Mouse (Mus musculus) large intestine, adult 2 months (tissue): ENCODE data around the gene Zfp189. TPM values are rescaled to one million over a fixed set of nuclear protein-coding genes. Genes with fewer than 3 reads are reported as not detected.
"Not testable (repeated sequence)": the region's sequence is repeated elsewhere in the genome, so short reads cannot be mapped to it uniquely, and the experiment has no call there.

ENCODE experiments used
- DNase-seq: peaks from one replicate; pipeline ENCODE4 v3.0.0-alpha.2; 2012; ENCODE audit warnings: low read depth, low spot score
- WGBS: fragments of 180-500 bp; shearing (Covaris S2); methylation state at CpG from one replicate; pipeline ENCODE4 v1.1.7; 2018; 5-methylcytosine and 5-hydroxymethylcytosine counted together
- polyA plus RNA-seq: library from polyadenylated mRNA; depleted of rRNA; stranded (reverse); fragments of >200 nt; gene quantifications from 2 replicates; pipeline ENCODE4 v1.2.3, GENCODE M21; 2012; rRNA removed

The Zfp189 gene
- 0.20 and 0.32 TPM in 2 replicates for polyA plus RNA-seq

DNA sequence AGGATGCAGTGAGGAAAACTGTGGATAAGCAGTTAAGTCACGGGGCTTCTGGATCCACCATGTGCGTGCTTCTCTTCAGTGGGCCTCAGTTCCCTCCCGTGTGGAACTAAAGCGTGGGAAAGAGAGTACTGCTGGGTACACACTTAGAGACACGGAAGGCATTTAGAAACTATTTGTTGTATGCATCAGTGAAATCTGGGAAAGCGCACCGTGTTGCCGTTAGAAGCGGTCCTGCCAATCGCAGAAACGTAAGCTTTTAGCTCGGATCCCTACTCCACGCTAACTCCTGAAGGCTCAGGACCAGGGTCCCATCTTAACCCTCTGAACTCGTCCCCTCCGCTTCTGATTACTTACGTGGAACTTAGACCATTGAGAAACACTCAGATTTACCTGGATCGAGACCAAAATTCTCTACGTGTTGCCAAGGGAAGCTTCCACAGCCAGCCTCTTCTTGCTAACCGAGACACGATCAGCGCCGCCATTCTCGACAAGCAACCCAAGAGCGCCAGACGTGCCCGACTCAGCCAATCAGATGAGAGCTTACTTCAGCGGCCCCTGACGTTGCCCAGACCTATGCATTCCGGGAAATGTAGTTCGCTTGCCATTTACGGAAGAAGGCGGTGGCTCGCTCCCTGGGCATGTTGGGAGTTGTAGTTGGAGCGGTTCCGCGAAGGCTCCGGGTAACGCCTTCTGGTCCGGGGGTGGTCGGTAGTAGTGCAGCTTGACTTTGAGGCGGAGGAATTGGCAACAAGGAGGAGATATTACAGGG is at the start of gene Zfp189, which contains the start of gene Mrpl50:
Gene Zfp189, plus strand, starts transcription at position 605 of the 769 bp plus-strand sequence.
Gene Mrpl50, minus strand, starts transcription at position 522 of the 769 bp plus-strand sequence.
- DNase-seq, result peak; percentile 92
- under 1% methylated on average over 41 of the region's 41 CpGs for WGBS

- WGBS, result 34% methylated on average over 3 of the region's 3 CpGs
- no peak for DNase-seq
Observed at GRCm38 (mm10) chr4:49473435-49474100, 47.4 kb upstream of the Zfp189 start, which contains the start of gene Acnat1. Acnat1 (minus strand) TSS chr4:49473912.

- no peak for DNase-seq
Observed at GRCm38 (mm10) chr4:49474583-49474982, 46.4 kb upstream of the Zfp189 start.

GRCm38 (mm10) chr4:49478118-49478877 is 42.7 kb upstream of the Zfp189 start:
- DNase-seq, result no peak
- WGBS, result 21% methylated on average over 19 of the region's 19 CpGs

GRCm38 (mm10) chr4:49479035-49479434 is 41.9 kb upstream of the Zfp189 start:
- WGBS, result 20% methylated on average over 2 of the region's 2 CpGs
- DNase-seq, result not testable (repeated sequence)

DNA sequence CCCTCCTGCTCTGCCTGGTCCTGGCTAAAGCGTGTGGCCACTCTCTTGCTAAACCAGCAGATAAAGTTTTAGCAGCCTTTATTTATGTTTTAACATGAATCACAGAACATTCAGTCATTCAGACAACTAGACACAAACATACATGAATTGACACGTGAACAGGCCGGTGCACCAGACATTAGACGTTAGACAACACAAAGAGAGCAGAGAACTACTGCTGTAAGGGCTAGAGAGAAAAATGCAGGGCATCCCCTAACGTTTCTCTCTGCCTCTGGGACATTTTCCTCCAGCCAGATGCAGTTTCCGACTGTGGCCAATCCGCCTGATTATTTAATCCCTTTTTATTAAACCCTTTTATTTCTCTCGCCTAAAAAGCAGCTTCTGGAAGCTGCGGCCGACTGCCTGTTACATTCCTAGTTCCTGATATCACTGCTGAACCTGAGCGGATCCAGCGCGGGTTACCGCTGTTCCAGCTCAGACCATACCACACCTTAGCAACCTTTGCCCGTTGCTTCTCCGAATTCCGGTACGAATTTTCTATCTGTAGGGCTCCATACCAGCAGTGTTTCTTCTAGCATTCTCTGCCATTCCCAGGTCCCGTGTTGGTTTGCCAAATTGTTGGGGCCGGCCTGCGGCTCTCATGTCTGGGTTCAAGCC is 40.7 kb upstream of the Zfp189 start:
- WGBS, result 16% methylated on average over 21 of the region's 21 CpGs
- DNase-seq, result no peak

DNA sequence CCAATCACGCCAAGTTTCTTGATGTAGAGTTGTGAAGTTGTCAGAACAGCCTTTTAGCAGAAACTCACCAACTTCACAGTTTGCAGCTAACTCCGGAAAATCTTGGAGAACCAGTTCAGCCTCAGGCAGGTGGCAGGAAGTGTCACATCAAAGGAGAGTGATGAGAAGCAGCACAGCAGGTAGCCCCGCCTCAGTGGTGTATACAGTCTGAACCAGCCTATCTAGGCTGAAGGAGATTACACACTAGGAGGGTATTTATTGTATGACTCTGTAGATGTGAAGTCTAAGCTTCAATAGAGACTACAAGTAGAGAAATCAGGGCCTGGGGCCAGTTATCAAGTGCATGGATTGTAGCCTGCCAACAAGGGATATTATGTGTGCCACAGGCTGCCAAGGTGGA is 40.1 kb upstream of the Zfp189 start:
- peak; percentile 48 for DNase-seq
- WGBS, result 13% methylated on average over 3 of the region's 3 CpGs

DNA sequence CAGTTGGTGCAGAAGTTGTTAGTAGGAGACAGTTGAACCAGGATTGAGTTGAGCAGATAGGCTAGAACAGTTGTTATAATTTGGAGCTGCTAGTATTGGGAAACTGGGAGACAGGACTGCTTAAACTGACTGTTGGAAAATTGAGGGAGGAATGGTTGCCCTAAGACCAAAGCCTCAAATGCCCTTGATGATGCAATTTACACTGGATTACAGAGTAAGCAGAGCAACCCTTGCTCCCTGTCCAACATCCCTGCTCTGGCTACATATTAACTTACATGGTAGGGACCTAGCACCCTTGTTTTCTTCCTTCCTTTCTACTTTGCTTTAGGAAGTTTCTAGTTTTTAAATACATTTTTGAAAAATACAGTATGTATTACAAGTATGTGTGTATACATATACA is 35.5 kb upstream of the Zfp189 start:
- peak; percentile 68 for DNase-seq

DNA sequence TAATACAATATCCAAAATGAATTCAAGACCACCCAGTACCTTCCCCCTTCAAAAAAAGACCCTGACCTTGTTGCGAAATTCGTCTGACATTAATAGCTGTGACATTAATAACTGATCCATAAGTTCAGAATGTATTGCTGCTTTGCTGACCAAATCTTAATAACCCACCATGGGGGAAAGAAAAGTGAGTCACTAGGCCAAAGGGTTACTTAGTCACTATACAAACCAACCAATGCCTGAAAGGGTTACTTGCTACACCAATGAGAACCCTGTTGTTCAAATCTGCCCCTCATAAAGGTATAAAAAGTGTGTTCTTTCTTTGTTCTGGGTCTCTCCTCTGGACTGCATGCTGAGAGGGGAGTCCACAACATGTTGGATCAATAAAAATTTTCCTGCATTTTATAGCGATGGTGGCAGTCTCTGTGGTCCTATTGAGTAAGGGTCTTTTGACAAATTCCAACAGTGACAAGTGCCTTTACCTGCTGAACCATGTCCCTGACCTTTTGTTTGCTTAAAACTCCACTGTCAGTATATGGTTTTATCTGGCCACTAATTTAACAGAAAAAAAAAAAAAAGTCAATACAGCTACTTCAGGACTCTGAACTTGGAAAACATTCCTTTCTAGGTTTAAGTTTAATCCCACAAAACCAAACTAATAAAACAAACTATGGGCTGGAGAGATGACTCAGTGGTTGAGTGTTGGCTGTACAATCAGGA is 34.9 kb upstream of the Zfp189 start:
- DNase-seq, result not testable (repeated sequence)
- WGBS, result 37% methylated on average over 3 of the region's 3 CpGs

GRCm38 (mm10) chr4:49503563-49503962 is 17.4 kb upstream of the Zfp189 start:
- 76% methylated on average over 1 of the region's 1 CpGs for WGBS
- DNase-seq, result no peak

GRCm38 (mm10) chr4:49506386-49506785 is 14.6 kb upstream of the Zfp189 start, which contains the start of gene Baat:
Baat (minus strand) TSS chr4:49506557.
- 30% methylated on average over 3 of the region's 3 CpGs for WGBS
- no peak for DNase-seq

- DNase-seq, result no peak
- WGBS, result 47% methylated on average over 2 of the region's 2 CpGs
Observed at GRCm38 (mm10) chr4:49509183-49509582, 11.8 kb upstream of the Zfp189 start.

DNA sequence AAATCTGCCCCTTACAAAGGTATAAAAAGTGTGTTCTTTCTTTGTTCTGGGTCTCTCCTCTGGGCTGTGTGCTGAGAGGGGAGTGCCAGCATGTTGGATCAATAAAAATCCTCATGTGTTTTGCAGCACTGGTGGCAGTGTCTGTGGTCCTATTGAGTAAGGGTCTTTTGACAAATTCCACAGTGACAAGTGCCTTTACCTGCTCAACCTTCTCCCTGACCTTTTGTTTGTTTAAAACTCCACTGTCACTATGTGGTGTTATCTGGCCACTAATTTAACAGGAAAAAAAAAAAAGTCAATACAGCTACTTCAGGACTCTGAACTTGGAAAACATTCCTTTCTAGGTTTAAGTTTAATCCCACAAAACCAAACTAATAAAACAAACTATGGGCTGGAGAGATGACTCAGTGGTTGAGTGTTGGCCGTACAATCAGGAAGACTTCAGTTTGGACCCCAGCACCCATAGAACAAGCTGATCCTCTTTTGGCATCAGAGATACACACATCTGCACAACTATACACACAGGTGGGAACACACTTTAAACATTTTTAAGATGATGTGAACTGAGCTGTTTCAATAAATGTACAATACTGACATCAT is 10.6 kb upstream of the Zfp189 start:
- 12% methylated on average over 1 of the region's 1 CpGs for WGBS
- DNase-seq, result not testable (repeated sequence)

GRCm38 (mm10) chr4:49512636-49513035 is 8.3 kb upstream of the Zfp189 start:
- WGBS, result 92% methylated on average over 4 of the region's 4 CpGs
- no peak for DNase-seq

- WGBS, result 97% methylated on average over 6 of the region's 6 CpGs
- DNase-seq, result no peak
Observed at GRCm38 (mm10) chr4:49514441-49514840, 6.5 kb upstream of the Zfp189 start.

GRCm38 (mm10) chr4:49519476-49519875 is 1.5 kb upstream of the Zfp189 start:
- 81% methylated on average over 5 of the region's 5 CpGs for WGBS
- DNase-seq, result no peak

GRCm38 (mm10) chr4:49521346-49521745 is 370 bp downstream of the Zfp189 start:
- under 1% methylated on average over 17 of the region's 17 CpGs for WGBS
- no peak for DNase-seq

DNA sequence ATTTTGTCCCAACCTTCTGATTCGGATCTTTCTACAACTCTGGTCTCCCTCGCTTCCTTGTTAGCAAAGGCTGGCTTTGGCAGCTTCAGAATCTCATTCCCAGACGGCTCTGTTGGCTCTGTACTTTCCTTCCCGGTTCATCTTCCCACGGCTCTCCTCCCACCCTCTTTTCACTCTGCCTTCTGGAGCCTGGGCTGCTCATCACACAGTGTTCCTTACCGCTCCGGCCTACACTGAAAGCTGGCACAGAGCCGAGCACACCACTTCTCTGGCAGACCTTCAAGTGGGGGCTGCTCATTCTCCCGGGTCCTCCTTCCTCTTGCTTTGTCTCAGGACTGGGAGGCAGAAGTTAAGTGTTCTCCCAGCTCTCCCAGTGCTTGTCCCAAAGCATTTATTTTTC is 1.6 kb downstream of the Zfp189 start:
- WGBS, result 76% methylated on average over 9 of the region's 9 CpGs
- DNase-seq, result no peak

- no peak for DNase-seq
- 90% methylated on average over 3 of the region's 3 CpGs for WGBS
Observed at GRCm38 (mm10) chr4:49535036-49535435, 14.1 kb downstream of the Zfp189 start.
